Mouse (Mus musculus): ENCODE results near the gene Zfp418.
A peak's percentile ranks its signal among the peaks of the same experiment; 100 is the strongest.
"Not testable (repeated sequence)": the region's sequence is repeated elsewhere in the genome, so short reads cannot be mapped to it uniquely, and the experiment has no call there.

Gene Zfp418

GRCm38 (mm10) chr7:7171227-7172147 lies at the start of gene Zfp418:
Gene Zfp418 (plus strand): TSS chr7:7171330.
- DNase-seq (ENCODE audit: low spot score): peak; percentile 33

GRCm38 (mm10) chr7:7121602-7121980 lies 49.5 kb upstream of the Zfp418 start:
- DNase-seq (ENCODE audit: low spot score): no peak

GRCm38 (mm10) chr7:7130491-7131124 lies 40.5 kb upstream of the Zfp418 start:
- not testable (repeated sequence) for DNase-seq (ENCODE audit: low spot score)

- no peak for DNase-seq (ENCODE audit: low spot score)
Measured at GRCm38 (mm10) chr7:7132751-7133150, 38.4 kb upstream of the Zfp418 start.

- peak; percentile 52 for DNase-seq (ENCODE audit: low spot score)
Measured at GRCm38 (mm10) chr7:7136379-7136866, 34.7 kb upstream of the Zfp418 start, which contains the start of gene Zfp773. Gene Zfp773 (minus strand): TSS chr7:7136755.

GRCm38 (mm10) chr7:7144215-7144614 lies 26.9 kb upstream of the Zfp418 start:
- DNase-seq (ENCODE audit: low spot score): no peak

- no peak for DNase-seq (ENCODE audit: low spot score)
Measured at GRCm38 (mm10) chr7:7145991-7146608, 25.0 kb upstream of the Zfp418 start.

GRCm38 (mm10) chr7:7185897-7186296 lies 14.8 kb downstream of the Zfp418 start:
- no peak for DNase-seq (ENCODE audit: low spot score)

- no peak for DNase-seq (ENCODE audit: low spot score)
Measured at GRCm38 (mm10) chr7:7187417-7188190, 16.5 kb downstream of the Zfp418 start.

- peak; percentile 63 for DNase-seq (ENCODE audit: low spot score)
Measured at GRCm38 (mm10) chr7:7188191-7188942, 17.2 kb downstream of the Zfp418 start.

GRCm38 (mm10) chr7:7209313-7210151 lies 38.4 kb downstream of the Zfp418 start, which contains the start of gene Zfp772:
Gene Zfp772 (minus strand): TSS chr7:7209998.
- peak; percentile 17 for DNase-seq (ENCODE audit: low spot score)

Data from ovary, postnatal 36 days (tissue).